Mouse (Mus musculus) myocyte (in vitro differentiated cells): Measurements from ENCODE around the gene Nid1. TPM values are rescaled to one million over a fixed set of nuclear protein-coding genes. Genes with fewer than 3 reads are reported as not detected.

Experiments
- H3K27me3 ChIP-seq: one replicate; pipeline ENCODE4 v1.6.1; 2011; ENCODE audit not compliant: control insufficient read depth, insufficient read depth, insufficient read length
- H3K36me3 ChIP-seq: one replicate; pipeline ENCODE4 v1.6.1; 2011; ENCODE audit not compliant: control insufficient read depth, insufficient read depth
- H3K4me2 ChIP-seq: one replicate; pipeline ENCODE4 v1.6.1; 2011; ENCODE audit warnings: low read depth, control low read depth
- H3K4me3 ChIP-seq: one replicate; pipeline ENCODE4 v1.5.1; 2011; ENCODE audit warnings: mild to moderate bottlenecking, control low read depth, moderate library complexity
- H3K79me2 ChIP-seq: one replicate; pipeline ENCODE4 v1.6.1; 2011; ENCODE audit not compliant: control insufficient read depth, insufficient read depth
- H3ac ChIP-seq: one replicate; pipeline ENCODE4 v1.6.1; 2011; ENCODE audit not compliant: control insufficient read depth, insufficient read length
- CEBPB ChIP-seq: IDR thresholded peaks from 2 replicates; pipeline ENCODE4 v1.6.1; 2011; ENCODE audit warnings: mild to moderate bottlenecking, moderate library complexity; ENCODE audit not compliant: poor library complexity, insufficient read depth, severe bottlenecking
- E2F4 ChIP-seq: IDR thresholded peaks from one replicate; pipeline ENCODE4 v1.6.1; 2011; ENCODE audit warnings: mild to moderate bottlenecking, control low read depth, moderate library complexity; ENCODE audit not compliant: insufficient read depth
- MAX ChIP-seq: IDR thresholded peaks from one replicate; pipeline ENCODE4 v1.6.1; 2011; ENCODE audit warnings: low read depth, mild to moderate bottlenecking, control low read depth
- MYOD1 ChIP-seq, 3 experiments: IDR thresholded peaks; one replicate each; pipeline ENCODE4 v1.6.1; 2011; ENCODE audit warnings: control low read depth in 2 of 3, low read depth in 2 of 3, mild to moderate bottlenecking in 2 of 3, moderate library complexity in 1 of 3; ENCODE audit not compliant: insufficient read length in 2 of 3, control insufficient read depth in 1 of 3
- MYOG ChIP-seq, 3 experiments: IDR thresholded peaks; one replicate each; pipeline ENCODE4 v1.6.1; 2011; ENCODE audit warnings: control low read depth in 2 of 3, low read depth in 2 of 3, mild to moderate bottlenecking in 2 of 3; ENCODE audit not compliant: insufficient read length in 2 of 3, control insufficient read depth in 1 of 3, insufficient read depth in 1 of 3
- POLR2A ChIP-seq: IDR thresholded peaks from one replicate; pipeline ENCODE4 v1.6.1; 2011; ENCODE audit warnings: low read depth, mild to moderate bottlenecking, control low read depth, moderate library complexity; ENCODE audit not compliant: insufficient read length
- POLR2AphosphoS2 ChIP-seq: IDR thresholded peaks from one replicate; pipeline ENCODE4 v1.6.1; 2011; ENCODE audit warnings: low read depth, control low read depth; ENCODE audit not compliant: insufficient read length
- REST ChIP-seq: IDR thresholded peaks from one replicate; pipeline ENCODE4 v1.6.1; 2011; ENCODE audit warnings: mild to moderate bottlenecking, control low read depth, moderate library complexity; ENCODE audit not compliant: insufficient read depth, insufficient read length
- SRF ChIP-seq: IDR thresholded peaks from one replicate; pipeline ENCODE4 v1.6.1; 2011; ENCODE audit warnings: low read depth; ENCODE audit not compliant: control insufficient read depth, insufficient read length
- TCF12 ChIP-seq: IDR thresholded peaks from one replicate; pipeline ENCODE4 v1.6.1; 2011; ENCODE audit warnings: mild to moderate bottlenecking, control low read depth; ENCODE audit not compliant: poor library complexity, insufficient read depth, severe bottlenecking
- TCF3 ChIP-seq: IDR thresholded peaks from one replicate; pipeline ENCODE4 v1.6.1; 2011; ENCODE audit warnings: low read depth, control low read depth; ENCODE audit not compliant: insufficient read length
- USF1 ChIP-seq: IDR thresholded peaks from one replicate; pipeline ENCODE4 v1.6.1; 2011; ENCODE audit warnings: low read depth, mild to moderate bottlenecking, control low read depth, moderate library complexity
- polyA plus RNA-seq: library from polyadenylated mRNA; unstranded; fragments of >200 nt; fragmentation: generic; extraction: Trizol; gene quantifications from one replicate; pipeline ENCODE4 v1.2.1, GENCODE M21; 2012; ENCODE audit warnings: missing spikeins

Gene Nid1
- polyA plus RNA-seq, 1 experiment: 52.1 TPM

- Histone ChIP-seq H3K4me2 (no peak overlapping the region), H3K27me3 (no peaks in the 10 kb centered on the region), H3K4me3 (no peak overlapping the region), H3ac (no peak overlapping the region), H3K79me2 (no peaks in the 10 kb centered on the region), H3K36me3 (peaks cover 24% of the 10 kb centered on the region)
- TF ChIP-seq MAX: no peak
- TF ChIP-seq SRF: no peak
- no peak for TF ChIP-seq E2F4
- no peak for TF ChIP-seq CEBPB
- no peak for TF ChIP-seq USF1
- TF ChIP-seq POLR2AphosphoS2: no peak
- no peak for TF ChIP-seq POLR2A
- TF ChIP-seq MYOG (IDR thresholded peaks at IDR 0.05; ENCODE audit: control insufficient read depth in 1 of 3, insufficient read depth in 1 of 3, insufficient read length in 2 of 3, low read depth in 2 of 3): no peak
- no peak for TF ChIP-seq TCF3
- no peak for TF ChIP-seq TCF12
- no peak for TF ChIP-seq MYOD1 (IDR thresholded peaks at IDR 0.05; ENCODE audit: control insufficient read depth in 1 of 3, insufficient read length in 2 of 3, low read depth in 2 of 3)
Measured at GRCm38 (mm10) chr13:13481875-13482674, 44.7 kb downstream of the Nid1 start.

DNA sequence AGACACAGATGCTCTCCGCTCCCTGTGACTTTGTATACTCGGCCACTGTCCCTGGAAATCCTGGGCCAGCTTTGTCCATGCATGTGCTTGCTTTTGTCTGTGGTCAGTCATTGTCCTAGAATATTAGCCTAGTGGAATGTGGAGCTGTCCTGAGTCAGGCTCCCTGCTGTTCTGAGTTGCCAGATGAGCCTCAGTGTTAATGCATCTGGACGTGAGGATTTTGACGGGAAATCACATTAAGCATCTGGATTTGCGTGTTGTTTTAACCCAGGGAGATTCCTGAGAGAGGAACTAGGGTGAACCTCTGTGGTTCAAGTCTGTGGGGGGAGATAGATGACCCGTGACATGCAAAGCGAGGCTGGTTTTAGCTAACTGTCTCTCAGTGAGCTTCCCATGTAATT, 47.0 kb downstream of the Nid1 start:
- Histone ChIP-seq H3K27me3 (no peaks in the 10 kb centered on the region), H3K4me3 (no peak overlapping the region), H3K79me2 (no peaks in the 10 kb centered on the region), H3K4me2 (no peak overlapping the region), H3ac (no peak overlapping the region), H3K36me3 (peaks cover 29% of the 10 kb centered on the region)
- TF ChIP-seq MAX (no peak), SRF (no peak), MYOG (IDR thresholded peaks at IDR 0.05; ENCODE audit: control insufficient read depth in 1 of 3, insufficient read depth in 1 of 3, insufficient read length in 2 of 3, low read depth in 2 of 3) (no peak), MYOD1 (IDR thresholded peaks at IDR 0.05; ENCODE audit: control insufficient read depth in 1 of 3, insufficient read length in 2 of 3, low read depth in 2 of 3) (no peak), E2F4 (no peak), CEBPB (no peak), USF1 (no peak), REST (no peak), POLR2A (no peak), TCF3 (no peak)

- TF ChIP-seq POLR2A (no peak), MAX (no peak), CEBPB (no peak), TCF12 (no peak), MYOD1 (IDR thresholded peaks at IDR 0.05; ENCODE audit: control insufficient read depth in 1 of 3, insufficient read length in 2 of 3, low read depth in 2 of 3) (no peak), SRF (no peak), TCF3 (no peak), USF1 (no peak), E2F4 (no peak), MYOG (IDR thresholded peaks at IDR 0.05; ENCODE audit: control insufficient read depth in 1 of 3, insufficient read depth in 1 of 3, insufficient read length in 2 of 3, low read depth in 2 of 3) (no peak), POLR2AphosphoS2 (no peak), REST (no peak)
- Histone ChIP-seq H3K36me3 (peaks cover 32% of the 10 kb centered on the region), H3K4me2 (no peak overlapping the region), H3K4me3 (no peak overlapping the region), H3ac (no peak overlapping the region), H3K79me2 (no peaks in the 10 kb centered on the region), H3K27me3 (no peaks in the 10 kb centered on the region)
Measured at GRCm38 (mm10) chr13:13484883-13485282, 47.5 kb downstream of the Nid1 start.

- Histone ChIP-seq H3K27me3 (no peaks in the 10 kb centered on the region), H3K4me3 (no peak overlapping the region), H3K36me3 (peaks cover 36% of the 10 kb centered on the region), H3K79me2 (no peaks in the 10 kb centered on the region), H3K4me2 (no peak overlapping the region), H3ac (no peak overlapping the region)
- no peak for TF ChIP-seq POLR2A
- TF ChIP-seq SRF: no peak
- TF ChIP-seq TCF12: no peak
- no peak for TF ChIP-seq POLR2AphosphoS2
- no peak for TF ChIP-seq MAX
- TF ChIP-seq E2F4: no peak
- no peak for TF ChIP-seq REST
- no peak for TF ChIP-seq USF1
- TF ChIP-seq MYOD1 (IDR thresholded peaks at IDR 0.05; ENCODE audit: control insufficient read depth in 1 of 3, insufficient read length in 2 of 3, low read depth in 2 of 3): no peak
- TF ChIP-seq TCF3: no peak
- no peak for TF ChIP-seq MYOG (IDR thresholded peaks at IDR 0.05; ENCODE audit: control insufficient read depth in 1 of 3, insufficient read depth in 1 of 3, insufficient read length in 2 of 3, low read depth in 2 of 3)
- TF ChIP-seq CEBPB: no peak
Measured at GRCm38 (mm10) chr13:13485682-13486081, 48.3 kb downstream of the Nid1 start.
